In genomic region chr19:5609171-5609546, GRCm38 (mm10) we compare ENCODE assay signal across 9 mouse cellular contexts. TPM values are rescaled to one million over a fixed set of nuclear protein-coding genes. Genes with fewer than 3 reads are reported as not detected.
DNase-seq lines count a peak whose midpoint lies in the region; ATAC-seq and TF ChIP-seq lines count a peak whose summit lies in the region.
"Had no signal": no experiment of that assay in that cellular context is flagged by ENCODE, and none has a peak within 500 bp of the region (broad histone marks: within the 10 kb centered on the region; RNA-seq: fewer than 3 reads in every experiment).

No protein-coding gene starts in this region.

- H3K4me1 ChIP-seq in heart, embryonic 16.5 days (ENCODE audit: control insufficient read depth, insufficient read depth, low read length), result peaks cover 15% of the 10 kb centered on the region
- peaks cover 80% of the 10 kb centered on the region for H3K4me1 ChIP-seq in G1E (ENCODE audit: insufficient read depth, low read depth, low read length)
- H3K4me1 ChIP-seq in forebrain, embryonic 15.5 days, result peaks cover 25% of the 10 kb centered on the region
- H3K4me1 ChIP-seq in liver, postnatal 0 days (ENCODE audit: insufficient read depth), result peaks cover 27% of the 10 kb centered on the region

- peak overlapping the region; percentile 96 for H3K27ac ChIP-seq in heart, embryonic 16.5 days (ENCODE audit: low read length)
- H3K27ac ChIP-seq in forebrain, embryonic 15.5 days (replicated peaks), result peak overlapping the region; percentile 97
- H3K27ac ChIP-seq in liver, postnatal 0 days (ENCODE audit: low read depth), result peak overlapping the region; percentile 95

- ATAC-seq in heart, embryonic 16.5 days (replicated peaks; ENCODE audit: extremely low read depth, insufficient read depth, low FRiP score), result no peak
- no peak for ATAC-seq in G1E (ENCODE audit: extremely low read depth, insufficient number of reproducible peaks, low FRiP score, poor library complexity, severe bottlenecking)
- no peak for ATAC-seq in forebrain, embryonic 15.5 days (replicated peaks)
- no peak for ATAC-seq in liver, postnatal 0 days

- no peak for DNase-seq in heart, adult 11 months
- DNase-seq in G1E (ENCODE audit: low spot score) (no peak), adipocyte (ENCODE audit: low spot score) (no peak)
- no peak for DNase-seq in liver, postnatal 0 days
- no peak for DNase-seq in layer of hippocampus, adult 8-10 months (ENCODE audit: low spot score in 2 of 2)
- no peak for DNase-seq in cerebellum, postnatal 36 days

- H3K9ac ChIP-seq in heart, embryonic 16.5 days (ENCODE audit: low read length), result peak overlapping the region; percentile 87
- peak overlapping the region; percentile 85 for H3K9ac ChIP-seq in forebrain, embryonic 15.5 days (replicated peaks)
- peak overlapping the region; percentile 87 for H3K9ac ChIP-seq in liver, postnatal 0 days (replicated peaks)

- no peaks in the 10 kb centered on the region for H3K27me3 ChIP-seq in heart, embryonic 16.5 days (ENCODE audit: control insufficient read depth, insufficient read depth, low read length)
- H3K27me3 ChIP-seq in G1E (ENCODE audit: insufficient read depth, low read length), result no peaks in the 10 kb centered on the region
- H3K27me3 ChIP-seq in forebrain, embryonic 15.5 days, result no peaks in the 10 kb centered on the region
- no peaks in the 10 kb centered on the region for H3K27me3 ChIP-seq in liver, postnatal 0 days (ENCODE audit: insufficient read depth, low read length)

- H3K9me3 ChIP-seq in heart, embryonic 16.5 days (replicated peaks; ENCODE audit: control insufficient read depth, low read length), result no peaks in the 10 kb centered on the region
- no peaks in the 10 kb centered on the region for H3K9me3 ChIP-seq in G1E (replicated peaks)
- H3K9me3 ChIP-seq in forebrain, embryonic 15.5 days, result no peaks in the 10 kb centered on the region
- no peaks in the 10 kb centered on the region for H3K9me3 ChIP-seq in liver, postnatal 0 days (ENCODE audit: low read length)

- no peak for TF ChIP-seq CTCF in G1E (IDR thresholded peaks at IDR 0.05; ENCODE audit: low read depth, low read length)
- no peak for TF ChIP-seq CTCF in liver, postnatal 0 days (IDR thresholded peaks at IDR 0.05; ENCODE audit: low read depth)

- 58% methylated on average over 10 of the region's 10 CpGs for WGBS in heart, embryonic 16.5 days
- 61% methylated on average over 10 of the region's 10 CpGs for WGBS in forebrain, embryonic 15.5 days
- WGBS in liver, postnatal 0 days (ENCODE audit: insufficient replicate concordance), result 51% methylated on average over 10 of the region's 10 CpGs

- peaks cover 45% of the 10 kb centered on the region for H3K36me3 ChIP-seq in heart, embryonic 16.5 days (ENCODE audit: control insufficient read depth, insufficient read depth)
- peaks cover 53% of the 10 kb centered on the region for H3K36me3 ChIP-seq in G1E (replicated peaks)
- H3K36me3 ChIP-seq in forebrain, embryonic 15.5 days, result peaks cover 41% of the 10 kb centered on the region
- H3K36me3 ChIP-seq in liver, postnatal 0 days (replicated peaks; ENCODE audit: insufficient read depth, low read length), result peaks cover 46% of the 10 kb centered on the region

- peak overlapping the region; percentile 85 for H3K4me2 ChIP-seq in heart, embryonic 16.5 days (ENCODE audit: low read depth, low read length)
- peak overlapping the region; percentile 51 for H3K4me2 ChIP-seq in forebrain, embryonic 15.5 days (replicated peaks)
- H3K4me2 ChIP-seq in liver, postnatal 0 days (ENCODE audit: low read depth, low read length), result peak overlapping the region; percentile 90

- no peak for TF ChIP-seq EP300 in liver, postnatal 0 days (IDR thresholded peaks at IDR 0.05; ENCODE audit: low read depth)

- H3K4me3 ChIP-seq in heart, embryonic 16.5 days (ENCODE audit: low read length), result peak overlapping the region; percentile 78
- peak overlapping the region; percentile 86 for H3K4me3 ChIP-seq in G1E (ENCODE audit: low read depth, low read length)
- peak overlapping the region; percentile 81 for H3K4me3 ChIP-seq in forebrain, embryonic 15.5 days
- H3K4me3 ChIP-seq in liver, postnatal 0 days (ENCODE audit: low read depth, low read length), result peak overlapping the region; percentile 68

RNA-seq across cellular contexts. Expression of gene Kat5, which starts 0.9 kb away (rescaled TPM):
- 30.3 and 31.8 TPM in 2 replicates for polyA plus RNA-seq in heart, embryonic 16.5 days (2015; fragmentation: Nextera tagmentation; extraction: Ambion mirVana)
- total RNA-seq in G1E (2014; fragmentation: Nextera tagmentation), result 40.1 and 43.0 TPM in 2 replicates
- total RNA-seq in G1E (2017), result 100 and 106 TPM in 2 replicates
- polyA plus RNA-seq in G1E (2012), result 81.9 and 86.0 TPM in 2 replicates
- polyA plus RNA-seq in forebrain, embryonic 15.5 days (2015; fragmentation: Nextera tagmentation; extraction: Ambion mirVana), result 75.9 and 76.9 TPM in 2 replicates
- polyA plus RNA-seq in liver, postnatal 0 days (2015; fragmentation: Nextera tagmentation; extraction: Ambion mirVana), result 15.1 and 15.8 TPM in 2 replicates
- 100 to 1,000 TPM in 1 of 4 experiments, 10 to 100 TPM in 3; 81.5 to 105 (median 86.9) TPM for total RNA-seq in layer of hippocampus, adult 8-10 months (2022)

RNA-seq across cellular contexts. Expression of gene Rnaseh2c, which starts 7.5 kb away (rescaled TPM):
- 76.7 and 80.0 TPM in 2 replicates for polyA plus RNA-seq in heart, embryonic 16.5 days (2015; fragmentation: Nextera tagmentation; extraction: Ambion mirVana)
- 19.7 and 30.8 TPM in 2 replicates for total RNA-seq in G1E (2014; fragmentation: Nextera tagmentation)
- 75.5 and 103 TPM in 2 replicates for total RNA-seq in G1E (2017)
- 277 and 315 TPM in 2 replicates for polyA plus RNA-seq in G1E (2012)
- 93.4 and 99.8 TPM in 2 replicates for polyA plus RNA-seq in forebrain, embryonic 15.5 days (2015; fragmentation: Nextera tagmentation; extraction: Ambion mirVana)
- 78.4 and 79.1 TPM in 2 replicates for polyA plus RNA-seq in liver, postnatal 0 days (2015; fragmentation: Nextera tagmentation; extraction: Ambion mirVana)
- total RNA-seq in layer of hippocampus, adult 8-10 months (2022), result 10 to 100 TPM; 58.8 to 96.9 (median 78.2) TPM

RNA-seq across cellular contexts. Expression of gene Rela, which starts 28.1 kb away (rescaled TPM):
- 37.7 and 38.2 TPM in 2 replicates for polyA plus RNA-seq in heart, embryonic 16.5 days (2015; fragmentation: Nextera tagmentation; extraction: Ambion mirVana)
- total RNA-seq in G1E (2014; fragmentation: Nextera tagmentation) (43.2 and 60.7 TPM in 2 replicates), G1E (2017) (33.0 and 37.9 TPM in 2 replicates)
- polyA plus RNA-seq in G1E (2012), result 77.0 and 108 TPM in 2 replicates
- 34.7 and 38.3 TPM in 2 replicates for polyA plus RNA-seq in forebrain, embryonic 15.5 days (2015; fragmentation: Nextera tagmentation; extraction: Ambion mirVana)
- 21.3 and 22.6 TPM in 2 replicates for polyA plus RNA-seq in liver, postnatal 0 days (2015; fragmentation: Nextera tagmentation; extraction: Ambion mirVana)
- total RNA-seq in layer of hippocampus, adult 8-10 months (2022), result 10 to 100 TPM; 18.8 to 32.7 (median 23.7) TPM

RNA-seq across cellular contexts. Expression of gene Ap5b1, which starts 41.3 kb away (rescaled TPM):
- polyA plus RNA-seq in heart, embryonic 16.5 days (2015; fragmentation: Nextera tagmentation; extraction: Ambion mirVana), result 3.8 and 4.0 TPM in 2 replicates
- total RNA-seq in G1E (2014; fragmentation: Nextera tagmentation) (8.5 and 11.0 TPM in 2 replicates), G1E (2017) (5.5 and 6.5 TPM in 2 replicates)
- 15.5 and 16.4 TPM in 2 replicates for polyA plus RNA-seq in G1E (2012)
- 2.2 and 2.3 TPM in 2 replicates for polyA plus RNA-seq in forebrain, embryonic 15.5 days (2015; fragmentation: Nextera tagmentation; extraction: Ambion mirVana)
- polyA plus RNA-seq in liver, postnatal 0 days (2015; fragmentation: Nextera tagmentation; extraction: Ambion mirVana), result 3.1 and 3.4 TPM in 2 replicates
- 1 to 10 TPM; 5.8 to 8.7 (median 6.6) TPM for total RNA-seq in layer of hippocampus, adult 8-10 months (2022)

RNA-seq across cellular contexts. Expression of gene Ovol1, which starts 48.7 kb away (rescaled TPM):
- polyA plus RNA-seq in heart, embryonic 16.5 days (2015; fragmentation: Nextera tagmentation; extraction: Ambion mirVana), result 0.54 and 0.61 TPM in 2 replicates
- not detected in 2 replicates for total RNA-seq in G1E (2014; fragmentation: Nextera tagmentation)
- 0.05 and 0.06 TPM in 2 replicates for total RNA-seq in G1E (2017)
- polyA plus RNA-seq in G1E (2012), result not detected in 2 replicates
- not detected in 2 replicates for polyA plus RNA-seq in forebrain, embryonic 15.5 days (2015; fragmentation: Nextera tagmentation; extraction: Ambion mirVana)
- 0.06 TPM in 1 of 2 replicates, not detected in the other for polyA plus RNA-seq in liver, postnatal 0 days (2015; fragmentation: Nextera tagmentation; extraction: Ambion mirVana)
- not detected for total RNA-seq in layer of hippocampus, adult 8-10 months (2022)
- total RNA-seq: hematopoietic stem cell, adult 5-6 weeks had no signal
